Mouse (Mus musculus): ENCODE data around the gene Plekhm3. TPM values are rescaled to one million over a fixed set of nuclear protein-coding genes. Genes with fewer than 3 reads are reported as not detected.
A peak's percentile ranks its signal among the peaks of the same experiment; 100 is the strongest.

The Plekhm3 gene
- polyA plus RNA-seq, 1 experiment from 2014 or later = 6.0 TPM

GRCm38 (mm10) chr1:64836114-64836513 is 120.5 kb downstream of the Plekhm3 start:
- no peaks in the 10 kb centered on the region for H3K4me1 ChIP-seq (replicated peaks; ENCODE audit: control insufficient read depth, insufficient read depth, low read length)
- H3K9me3 ChIP-seq (ENCODE audit: control insufficient read depth, low read length) = no peaks in the 10 kb centered on the region
- no peak overlapping the region for H3K4me3 ChIP-seq (ENCODE audit: low read length)
- H3K9ac ChIP-seq (ENCODE audit: low read length) = no peak overlapping the region
- no peaks in the 10 kb centered on the region for H3K27me3 ChIP-seq (ENCODE audit: control insufficient read depth, insufficient read depth, low read depth, low read length)
- WGBS = 53% methylated on average over 3 of the region's 3 CpGs
- no peak overlapping the region for H3K27ac ChIP-seq (ENCODE audit: low read length)
- no peaks in the 10 kb centered on the region for H3K36me3 ChIP-seq (ENCODE audit: control insufficient read depth, insufficient read depth, low read length)
- ATAC-seq (ENCODE audit: low read depth) = no peak
- no peak overlapping the region for H3K4me2 ChIP-seq (ENCODE audit: low read depth, low read length)

- Histone ChIP-seq H3K4me3 (ENCODE audit: low read length) (no peak overlapping the region), H3K27ac (ENCODE audit: low read length) (no peak overlapping the region), H3K9me3 (ENCODE audit: control insufficient read depth, low read length) (no peaks in the 10 kb centered on the region), H3K9ac (ENCODE audit: low read length) (no peak overlapping the region), H3K36me3 (ENCODE audit: control insufficient read depth, insufficient read depth, low read length) (no peaks in the 10 kb centered on the region), H3K4me1 (replicated peaks; ENCODE audit: control insufficient read depth, insufficient read depth, low read length) (0 out of 2 replicates have a peak, but pooled peaks cover 2% of the 10 kb centered on the region), H3K27me3 (ENCODE audit: control insufficient read depth, insufficient read depth, low read depth, low read length) (no peaks in the 10 kb centered on the region), H3K4me2 (ENCODE audit: low read depth, low read length) (no peak overlapping the region)
- ATAC-seq (ENCODE audit: low read depth) = no peak
- WGBS = 43% methylated on average over 2 of the region's 2 CpGs
These were observed 125.1 kb downstream of the Plekhm3 start for GRCm38 (mm10) chr1:64831552-64831951.

GRCm38 (mm10) chr1:64827434-64827833 is 129.2 kb downstream of the Plekhm3 start:
- ATAC-seq (ENCODE audit: low read depth) = no peak
- H3K4me2 ChIP-seq (ENCODE audit: low read depth, low read length) = no peak overlapping the region

GRCm38 (mm10) chr1:64826348-64827103 is 130.1 kb downstream of the Plekhm3 start:
- no peaks in the 10 kb centered on the region for H3K27me3 ChIP-seq (ENCODE audit: control insufficient read depth, insufficient read depth, low read depth, low read length)
- H3K4me1 ChIP-seq (replicated peaks; ENCODE audit: control insufficient read depth, insufficient read depth, low read length) = 0 out of 2 replicates have a peak, but pooled peaks cover 6% of the 10 kb centered on the region
- ATAC-seq (ENCODE audit: low read depth) = no peak
- no peak overlapping the region for H3K4me3 ChIP-seq (ENCODE audit: low read length)
- 65% methylated on average over 6 of the region's 6 CpGs for WGBS
- no peak overlapping the region for H3K4me2 ChIP-seq (ENCODE audit: low read depth, low read length)
- no peak overlapping the region for H3K9ac ChIP-seq (ENCODE audit: low read length)
- H3K27ac ChIP-seq (ENCODE audit: low read length) = no peak overlapping the region
- no peaks in the 10 kb centered on the region for H3K9me3 ChIP-seq (ENCODE audit: control insufficient read depth, low read length)
- H3K36me3 ChIP-seq (ENCODE audit: control insufficient read depth, insufficient read depth, low read length) = no peaks in the 10 kb centered on the region

More at GRCm38 (mm10) chr1:64827434-64827833, 129.2 kb downstream of the Plekhm3 start:
- 86% methylated on average over 5 of the region's 5 CpGs for WGBS
- H3K27me3 ChIP-seq (ENCODE audit: control insufficient read depth, insufficient read depth, low read depth, low read length) = no peaks in the 10 kb centered on the region
- no peak overlapping the region for H3K27ac ChIP-seq (ENCODE audit: low read length)
- no peaks in the 10 kb centered on the region for H3K36me3 ChIP-seq (ENCODE audit: control insufficient read depth, insufficient read depth, low read length)
- H3K9me3 ChIP-seq (ENCODE audit: control insufficient read depth, low read length) = no peaks in the 10 kb centered on the region
- 0 out of 2 replicates have a peak, but pooled peaks cover 6% of the 10 kb centered on the region for H3K4me1 ChIP-seq (replicated peaks; ENCODE audit: control insufficient read depth, insufficient read depth, low read length)
- H3K4me3 ChIP-seq (ENCODE audit: low read length) = no peak overlapping the region
- H3K9ac ChIP-seq (ENCODE audit: low read length) = no peak overlapping the region

- Histone ChIP-seq H3K27ac (ENCODE audit: low read length) (no peak overlapping the region), H3K4me2 (ENCODE audit: low read depth, low read length) (no peak overlapping the region), H3K36me3 (ENCODE audit: control insufficient read depth, insufficient read depth, low read length) (no peaks in the 10 kb centered on the region), H3K9ac (ENCODE audit: low read length) (no peak overlapping the region), H3K4me3 (ENCODE audit: low read length) (no peak overlapping the region), H3K9me3 (ENCODE audit: control insufficient read depth, low read length) (no peaks in the 10 kb centered on the region), H3K4me1 (replicated peaks; ENCODE audit: control insufficient read depth, insufficient read depth, low read length) (0 out of 2 replicates have a peak, but pooled peaks cover 6% of the 10 kb centered on the region), H3K27me3 (ENCODE audit: control insufficient read depth, insufficient read depth, low read depth, low read length) (no peaks in the 10 kb centered on the region)
- ATAC-seq (ENCODE audit: low read depth) = no peak
- 48% methylated on average over 6 of the region's 6 CpGs for WGBS
These were observed 133.1 kb downstream of the Plekhm3 start for GRCm38 (mm10) chr1:64823564-64823963.

GRCm38 (mm10) chr1:64817709-64818108 is 138.9 kb downstream of the Plekhm3 start:
- Histone ChIP-seq H3K4me1 (replicated peaks; ENCODE audit: control insufficient read depth, insufficient read depth, low read length) (no peaks in the 10 kb centered on the region), H3K27ac (ENCODE audit: low read length) (no peak overlapping the region), H3K4me2 (ENCODE audit: low read depth, low read length) (no peak overlapping the region), H3K4me3 (ENCODE audit: low read length) (no peak overlapping the region), H3K9ac (ENCODE audit: low read length) (no peak overlapping the region), H3K27me3 (ENCODE audit: control insufficient read depth, insufficient read depth, low read depth, low read length) (no peaks in the 10 kb centered on the region), H3K36me3 (ENCODE audit: control insufficient read depth, insufficient read depth, low read length) (no peaks in the 10 kb centered on the region), H3K9me3 (ENCODE audit: control insufficient read depth, low read length) (no peaks in the 10 kb centered on the region)
- ATAC-seq (ENCODE audit: low read depth) = no peak
- 53% methylated on average over 5 of the region's 5 CpGs for WGBS

- Histone ChIP-seq H3K4me2 (ENCODE audit: low read depth, low read length) (no peak overlapping the region), H3K4me3 (ENCODE audit: low read length) (no peak overlapping the region), H3K9me3 (ENCODE audit: control insufficient read depth, low read length) (no peaks in the 10 kb centered on the region), H3K9ac (ENCODE audit: low read length) (no peak overlapping the region), H3K36me3 (ENCODE audit: control insufficient read depth, insufficient read depth, low read length) (no peaks in the 10 kb centered on the region), H3K27ac (ENCODE audit: low read length) (no peak overlapping the region), H3K4me1 (replicated peaks; ENCODE audit: control insufficient read depth, insufficient read depth, low read length) (peaks cover 16% of the 10 kb centered on the region), H3K27me3 (ENCODE audit: control insufficient read depth, insufficient read depth, low read depth, low read length) (no peaks in the 10 kb centered on the region)
- 100% methylated on average over 2 of the region's 2 CpGs for WGBS
- no peak for ATAC-seq (ENCODE audit: low read depth)
These were observed 143.4 kb downstream of the Plekhm3 start for GRCm38 (mm10) chr1:64813182-64813581.

GRCm38 (mm10) chr1:64811956-64812355 is 144.7 kb downstream of the Plekhm3 start:
- 82% methylated on average over 1 of the region's 1 CpGs for WGBS
- peaks cover 16% of the 10 kb centered on the region for H3K4me1 ChIP-seq (replicated peaks; ENCODE audit: control insufficient read depth, insufficient read depth, low read length)

GRCm38 (mm10) chr1:64809085-64809484 is 147.5 kb downstream of the Plekhm3 start:
- peak overlapping the region; percentile 86 for H3K27ac ChIP-seq (ENCODE audit: low read length)
- H3K4me2 ChIP-seq (ENCODE audit: low read depth, low read length) = no peak overlapping the region
- no peak overlapping the region for H3K9ac ChIP-seq (ENCODE audit: low read length)
- no peaks in the 10 kb centered on the region for H3K27me3 ChIP-seq (ENCODE audit: control insufficient read depth, insufficient read depth, low read depth, low read length)
- no peaks in the 10 kb centered on the region for H3K36me3 ChIP-seq (ENCODE audit: control insufficient read depth, insufficient read depth, low read length)
- WGBS = 18% methylated on average over 2 of the region's 2 CpGs
- H3K9me3 ChIP-seq (ENCODE audit: control insufficient read depth, low read length) = no peaks in the 10 kb centered on the region
- peaks cover 16% of the 10 kb centered on the region for H3K4me1 ChIP-seq (replicated peaks; ENCODE audit: control insufficient read depth, insufficient read depth, low read length)
- ATAC-seq (ENCODE audit: low read depth) = peak; percentile 97
- no peak overlapping the region for H3K4me3 ChIP-seq (ENCODE audit: low read length)

More at GRCm38 (mm10) chr1:64811956-64812355, 144.7 kb downstream of the Plekhm3 start:
- no peaks in the 10 kb centered on the region for H3K27me3 ChIP-seq (ENCODE audit: control insufficient read depth, insufficient read depth, low read depth, low read length)
- no peak overlapping the region for H3K27ac ChIP-seq (ENCODE audit: low read length)
- no peaks in the 10 kb centered on the region for H3K36me3 ChIP-seq (ENCODE audit: control insufficient read depth, insufficient read depth, low read length)
- H3K4me2 ChIP-seq (ENCODE audit: low read depth, low read length) = no peak overlapping the region
- no peaks in the 10 kb centered on the region for H3K9me3 ChIP-seq (ENCODE audit: control insufficient read depth, low read length)
- no peak overlapping the region for H3K4me3 ChIP-seq (ENCODE audit: low read length)
- no peak overlapping the region for H3K9ac ChIP-seq (ENCODE audit: low read length)
- no peak for ATAC-seq (ENCODE audit: low read depth)
